Mouse (Mus musculus) thymus, postnatal 0 days (tissue): Measurements from ENCODE around the gene Nr2c1. TPM values are rescaled to one million over a fixed set of nuclear protein-coding genes. Genes with fewer than 3 reads are reported as not detected.
A peak's percentile ranks its signal among the peaks of the same experiment; 100 is the strongest.

Experiments used
- DNase-seq: peaks from one replicate; pipeline ENCODE4 v3.0.0-alpha.2; 2015; ENCODE audit warnings: low spot score
- polyA plus RNA-seq: library from polyadenylated mRNA; unstranded; fragments of >200 nt; fragmentation: Nextera tagmentation; extraction: Ambion mirVana; gene quantifications from 2 replicates; pipeline ENCODE4 v1.2.1, GENCODE M21; 2015

The Nr2c1 gene
- 6.4 and 7.1 TPM in 2 replicates for polyA plus RNA-seq

GRCm38 (mm10) chr10:94147756-94148531 is at the start of gene Nr2c1:
Gene Nr2c1, plus strand, starts transcription at chr10:94148023.
- DNase-seq: peak; percentile 64

GRCm38 (mm10) chr10:94098100-94098499 is 49.7 kb upstream of the Nr2c1 start:
- DNase-seq: no peak

- DNase-seq: no peak
Observed at GRCm38 (mm10) chr10:94105498-94105897, 42.3 kb upstream of the Nr2c1 start.

- no peak for DNase-seq
Observed at GRCm38 (mm10) chr10:94107168-94107567, 40.7 kb upstream of the Nr2c1 start.

GRCm38 (mm10) chr10:94107607-94108006 is 40.2 kb upstream of the Nr2c1 start:
- DNase-seq: no peak

GRCm38 (mm10) chr10:94108791-94109190 is 39.0 kb upstream of the Nr2c1 start:
- DNase-seq: no peak

GRCm38 (mm10) chr10:94110834-94111754 is 36.7 kb upstream of the Nr2c1 start:
- no peak for DNase-seq

- DNase-seq: no peak
Observed at GRCm38 (mm10) chr10:94112207-94112606, 35.6 kb upstream of the Nr2c1 start.

- peak; percentile 81 for DNase-seq
Observed at GRCm38 (mm10) chr10:94115893-94116599, 31.8 kb upstream of the Nr2c1 start.

- no peak for DNase-seq
Observed at GRCm38 (mm10) chr10:94116781-94117340, 31.0 kb upstream of the Nr2c1 start.

- no peak for DNase-seq
Observed at GRCm38 (mm10) chr10:94117916-94118315, 29.9 kb upstream of the Nr2c1 start.

GRCm38 (mm10) chr10:94118993-94119392 is 28.8 kb upstream of the Nr2c1 start:
- no peak for DNase-seq

- no peak for DNase-seq
Observed at GRCm38 (mm10) chr10:94120676-94121075, 27.1 kb upstream of the Nr2c1 start.

GRCm38 (mm10) chr10:94122595-94122994 is 25.2 kb upstream of the Nr2c1 start:
- DNase-seq: no peak

- DNase-seq: no peak
Observed at GRCm38 (mm10) chr10:94123581-94123980, 24.2 kb upstream of the Nr2c1 start.

GRCm38 (mm10) chr10:94124376-94124775 is 23.4 kb upstream of the Nr2c1 start:
- no peak for DNase-seq

GRCm38 (mm10) chr10:94129680-94130119 is 18.1 kb upstream of the Nr2c1 start:
- no peak for DNase-seq

- DNase-seq: no peak
Observed at GRCm38 (mm10) chr10:94133081-94133480, 14.7 kb upstream of the Nr2c1 start.

- no peak for DNase-seq
Observed at GRCm38 (mm10) chr10:94133674-94134073, 14.1 kb upstream of the Nr2c1 start.

GRCm38 (mm10) chr10:94134535-94135390 is 13.1 kb upstream of the Nr2c1 start:
- no peak for DNase-seq
